Mouse (Mus musculus) layer of hippocampus, adult 11-12 months (tissue): ENCODE measurements around the gene Stn1.
"Not testable (repeated sequence)": the region's sequence is repeated elsewhere in the genome, so short reads cannot be mapped to it uniquely, and the experiment has no call there.

Experiments
- DNase-seq: peaks from one replicate; pipeline ENCODE4 v3.0.0; 2022; ENCODE audit warnings: low spot score

Stn1 gene

DNA sequence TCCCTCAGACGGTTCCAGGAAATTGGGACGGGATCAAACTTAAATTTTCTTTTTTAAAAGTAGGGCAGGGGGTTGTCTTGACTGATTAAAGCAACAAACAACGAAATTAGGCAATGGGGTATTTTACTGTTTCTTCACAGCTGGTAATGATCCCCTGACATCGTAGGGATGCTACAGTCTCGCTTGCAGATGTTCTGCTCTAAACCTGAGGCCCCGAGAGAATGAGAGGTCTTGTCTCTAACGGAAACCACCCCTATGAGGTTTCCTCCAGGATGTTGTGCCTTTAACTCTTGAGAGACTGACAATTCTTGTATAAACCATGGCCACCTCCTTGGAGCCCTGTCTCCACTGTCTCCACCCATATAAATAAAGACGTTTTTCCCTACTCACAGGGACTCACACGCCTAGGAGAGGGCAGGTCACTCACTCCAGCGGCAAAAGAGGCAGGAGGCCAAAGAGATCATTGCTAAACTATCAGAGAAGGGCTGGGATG is at the start of gene Stn1:
Gene Stn1, minus strand, starts transcription at position 208 of the 493 bp plus-strand sequence.
- DNase-seq, result no peak

DNA sequence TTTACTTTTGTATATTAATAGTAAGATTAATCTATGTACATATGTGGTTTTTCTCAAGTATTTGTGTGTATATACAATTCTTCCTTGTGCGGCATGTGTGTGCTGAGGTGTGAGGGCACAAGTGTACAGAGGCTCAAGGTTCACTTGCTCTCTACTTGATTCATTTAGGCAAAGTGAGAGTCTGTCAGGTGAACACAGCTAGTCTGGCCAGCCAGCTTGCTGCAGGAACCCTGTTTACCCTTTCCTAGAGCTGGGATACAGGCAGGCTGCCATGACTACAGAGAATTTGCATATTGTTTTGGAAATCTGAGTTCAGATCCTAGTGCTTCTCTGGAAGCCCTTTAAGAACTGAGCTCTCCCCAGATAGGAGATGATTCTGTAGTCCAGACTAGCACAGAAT is 49.7 kb upstream of the Stn1 start:
- no peak for DNase-seq

DNA sequence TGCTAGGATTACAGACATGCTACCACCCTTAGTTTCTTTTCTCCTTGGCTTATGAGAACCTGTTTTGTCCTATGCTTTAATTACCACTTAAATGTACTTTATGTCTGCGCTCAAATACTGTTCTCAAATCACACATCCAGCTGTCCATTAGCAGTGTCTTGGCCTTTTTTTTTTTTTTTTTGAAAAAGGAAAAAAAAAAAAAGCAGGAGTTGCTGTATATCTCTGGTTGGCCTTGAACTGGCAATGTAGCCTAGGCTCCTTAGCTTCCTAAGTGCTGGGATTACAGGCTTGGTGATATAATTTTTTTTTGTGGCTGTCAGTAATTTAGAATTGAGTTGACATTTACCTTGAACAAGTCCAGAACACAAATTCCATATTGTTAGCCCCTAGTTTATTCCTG is 48.5 kb upstream of the Stn1 start:
- no peak for DNase-seq

DNA sequence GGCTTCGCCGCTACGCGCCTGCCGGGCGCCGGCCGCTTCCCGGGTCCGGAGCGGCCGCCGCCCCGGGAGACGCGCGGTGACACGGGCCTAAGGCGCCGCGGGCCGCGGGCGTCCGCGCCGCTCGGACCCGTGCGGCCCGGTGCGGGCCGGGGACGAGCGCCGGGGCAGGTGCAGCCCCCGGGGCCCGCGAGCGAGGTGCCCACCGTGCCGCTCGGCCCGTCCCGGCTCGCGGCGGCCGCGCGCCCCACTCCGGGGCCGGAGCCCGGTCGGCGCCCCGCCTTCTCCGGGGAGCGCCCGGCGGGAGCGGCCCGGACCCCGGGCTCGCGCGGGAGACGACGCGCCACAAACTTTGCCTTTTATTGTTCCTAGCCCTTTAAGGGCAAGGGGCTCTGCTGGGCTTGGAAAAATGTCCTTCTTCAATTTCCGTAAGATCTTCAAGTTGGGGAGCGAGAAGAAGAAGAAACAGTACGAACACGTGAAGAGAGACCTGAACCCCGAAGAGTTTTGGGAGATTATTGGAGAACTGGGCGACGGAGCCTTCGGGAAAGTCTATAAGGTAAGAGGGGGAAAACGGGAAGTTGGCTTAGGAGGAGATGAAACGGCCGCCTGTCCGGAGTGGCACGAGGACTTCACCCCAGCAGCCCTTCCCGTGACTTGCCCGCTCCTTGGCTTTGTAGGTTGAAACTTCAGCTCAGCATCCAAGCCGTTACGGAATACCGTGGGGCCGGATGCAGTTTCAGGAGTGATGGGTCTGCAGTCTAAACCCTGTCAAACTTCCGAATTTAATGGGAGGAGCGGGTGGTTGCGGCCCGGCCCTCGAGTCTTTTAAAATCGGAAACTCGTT is 42.7 kb upstream of the Stn1 start:
- peak; percentile 21 for DNase-seq

DNA sequence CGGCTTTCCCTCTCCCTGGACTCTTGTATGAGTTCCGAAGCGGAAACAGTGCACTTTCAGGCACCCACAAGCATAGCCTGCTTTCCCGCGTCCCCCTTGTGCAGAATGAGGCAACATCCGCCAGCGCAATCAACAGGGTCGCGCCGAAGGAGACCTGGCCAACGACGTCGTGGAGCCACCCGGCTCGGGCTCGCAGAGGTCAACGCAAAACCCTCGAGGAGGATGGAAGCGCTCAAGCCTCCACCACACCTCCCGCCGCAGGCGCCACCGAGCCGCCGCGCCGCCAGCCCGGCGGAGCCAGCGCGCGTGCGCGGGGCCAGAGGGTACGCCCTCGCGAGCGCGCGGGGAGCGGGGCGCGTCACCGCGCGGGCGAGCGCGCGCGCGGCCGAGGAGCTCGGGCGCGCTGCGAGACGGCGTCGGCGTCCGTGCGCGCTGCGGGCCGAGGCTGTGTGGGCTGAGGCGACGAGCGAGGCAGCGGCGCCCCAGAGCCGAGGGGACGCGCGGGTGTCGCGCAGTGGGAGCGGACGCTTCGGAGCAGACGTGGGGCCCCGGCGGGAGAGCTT is 42.0 kb upstream of the Stn1 start, which contains the start of gene Slk:
Gene Slk, plus strand, starts transcription at position 454 of the 563 bp plus-strand sequence.
- peak; percentile 78 for DNase-seq

DNA sequence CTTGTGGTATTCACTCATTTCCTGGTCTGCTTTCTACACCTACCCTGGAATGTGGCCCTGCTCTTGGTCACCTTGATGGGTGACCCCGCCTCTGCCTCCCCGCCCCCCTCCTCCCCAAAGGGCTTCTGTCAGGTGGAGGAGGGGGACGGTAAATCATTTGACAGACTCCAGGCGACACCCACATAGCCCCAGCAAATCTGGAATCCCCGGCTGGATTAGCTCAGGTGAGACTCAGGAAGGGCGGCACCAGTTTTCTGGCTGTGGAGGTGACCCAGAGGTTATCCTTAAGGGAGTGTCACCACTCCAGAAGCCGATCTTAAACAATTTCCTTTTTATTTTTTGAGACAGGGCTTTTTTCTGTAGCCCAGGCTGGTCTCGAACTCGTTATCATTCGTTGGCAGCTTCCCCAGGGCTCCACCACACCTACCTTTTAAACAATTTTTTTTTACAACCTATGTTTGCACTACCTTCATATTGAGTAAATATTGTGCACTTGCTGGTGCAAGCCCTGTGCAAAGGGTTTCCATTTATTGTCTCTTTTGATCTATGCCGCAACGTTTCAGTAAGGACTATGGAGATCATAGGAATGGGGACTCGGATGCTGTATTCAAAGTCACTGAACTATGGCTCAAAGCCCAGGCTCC is 41.4 kb upstream of the Stn1 start:
- no peak for DNase-seq

DNA sequence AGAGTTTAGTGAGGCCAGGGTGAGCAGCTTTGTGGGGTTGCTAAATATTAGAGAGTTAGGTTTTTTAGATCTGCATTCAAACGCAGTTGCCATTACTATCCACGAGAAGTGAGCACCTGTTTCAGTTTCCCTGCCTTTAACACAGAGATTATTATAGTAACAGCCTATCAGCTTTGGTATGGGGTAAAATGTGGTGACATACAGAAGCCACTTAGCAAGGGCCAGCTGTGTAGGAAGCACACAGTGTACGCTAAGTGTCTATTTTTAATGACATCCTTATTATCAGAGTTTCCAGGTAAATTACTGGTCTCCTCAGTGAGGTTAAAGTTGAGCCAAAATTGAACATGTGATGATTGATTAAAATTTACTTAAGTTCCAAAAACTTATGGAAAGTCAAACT is 36.4 kb upstream of the Stn1 start:
- no peak for DNase-seq

DNA sequence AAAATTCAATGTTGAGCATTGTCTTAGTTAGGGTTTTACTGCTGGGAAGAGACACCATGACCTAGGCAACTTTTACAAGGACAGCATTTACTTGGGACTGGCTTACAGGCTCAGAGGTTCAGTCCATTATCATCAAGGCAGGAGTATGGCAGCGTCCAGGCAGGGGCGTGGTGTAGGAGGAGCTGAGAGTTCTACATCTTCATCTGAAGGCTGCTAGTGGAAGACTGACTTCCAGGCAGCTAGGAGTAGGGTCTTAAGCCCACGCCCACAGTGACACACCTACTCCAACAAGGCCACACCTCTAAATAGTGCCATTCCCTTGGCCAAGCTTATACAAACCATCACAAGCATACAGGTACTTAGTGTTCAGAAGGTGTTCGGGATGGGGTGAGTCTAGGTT is 34.7 kb upstream of the Stn1 start:
- DNase-seq, result not testable (repeated sequence)

DNA sequence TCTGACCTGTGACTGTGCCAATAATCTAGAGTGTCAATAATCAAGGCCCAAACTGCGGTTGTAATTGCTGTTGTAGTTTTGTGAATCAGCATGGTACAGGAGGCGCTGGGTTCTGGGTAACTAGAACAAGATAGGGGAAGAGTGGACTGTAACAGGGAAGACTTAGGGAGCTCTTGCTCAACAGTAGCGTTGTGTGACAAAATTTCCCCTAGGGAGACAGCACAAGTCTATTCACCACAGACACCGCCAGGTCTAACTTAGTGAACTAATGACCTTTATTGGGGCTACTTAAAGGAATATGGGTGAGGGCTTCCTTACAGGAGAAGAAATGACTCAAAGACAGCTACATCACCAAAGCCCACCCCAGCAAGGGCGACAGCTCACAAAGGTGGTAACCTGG is 32.7 kb upstream of the Stn1 start:
- DNase-seq, result no peak

DNA sequence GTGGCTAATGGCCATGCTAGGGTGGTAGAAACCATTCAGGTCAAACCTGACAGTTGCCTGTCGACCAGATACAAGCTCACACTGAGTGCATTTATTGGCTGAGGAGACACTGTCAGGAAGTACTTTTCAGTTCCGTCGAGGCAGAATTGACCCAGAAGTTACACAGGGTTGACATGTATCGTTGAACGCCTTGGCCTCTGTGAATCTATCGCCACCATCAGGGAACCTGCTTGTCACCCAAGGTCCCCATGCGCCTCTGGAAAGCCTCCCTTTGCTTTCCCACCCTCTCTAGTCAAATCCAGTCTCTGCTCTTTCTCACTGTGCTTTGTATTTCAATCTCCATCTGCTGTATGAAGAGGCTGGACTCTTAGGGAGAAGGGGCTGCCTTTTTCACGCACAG is 28.7 kb upstream of the Stn1 start:
- no peak for DNase-seq

DNA sequence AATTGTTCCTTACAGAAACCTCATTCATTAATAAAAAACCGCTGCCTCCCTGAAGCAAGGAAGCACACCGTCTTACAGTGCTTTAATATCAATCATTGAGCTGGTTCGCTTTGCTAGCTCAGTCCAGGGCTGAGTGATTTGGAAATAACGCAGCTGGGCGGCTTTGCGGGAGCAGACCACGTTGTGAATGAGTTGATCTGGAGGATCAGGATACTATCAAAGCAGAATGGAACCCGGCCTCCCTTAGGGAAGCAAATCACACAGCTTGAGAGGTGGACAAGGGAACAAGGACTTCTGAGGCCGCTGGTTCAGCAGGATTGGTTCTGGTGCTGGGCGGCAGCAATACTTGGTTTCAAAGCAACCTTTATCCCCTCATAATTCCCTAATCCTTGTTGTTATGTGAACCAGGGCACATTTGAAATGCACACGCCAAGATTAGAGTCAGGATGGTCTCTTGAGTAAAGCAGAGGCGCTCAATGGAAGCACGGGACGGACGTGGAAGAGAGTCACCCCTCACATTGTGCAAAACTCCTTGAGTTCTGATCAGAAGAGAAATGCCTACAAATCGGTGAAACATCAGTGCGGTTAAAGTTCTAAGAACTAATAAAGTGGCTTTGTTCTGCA is 27.8 kb upstream of the Stn1 start:
- no peak for DNase-seq

DNA sequence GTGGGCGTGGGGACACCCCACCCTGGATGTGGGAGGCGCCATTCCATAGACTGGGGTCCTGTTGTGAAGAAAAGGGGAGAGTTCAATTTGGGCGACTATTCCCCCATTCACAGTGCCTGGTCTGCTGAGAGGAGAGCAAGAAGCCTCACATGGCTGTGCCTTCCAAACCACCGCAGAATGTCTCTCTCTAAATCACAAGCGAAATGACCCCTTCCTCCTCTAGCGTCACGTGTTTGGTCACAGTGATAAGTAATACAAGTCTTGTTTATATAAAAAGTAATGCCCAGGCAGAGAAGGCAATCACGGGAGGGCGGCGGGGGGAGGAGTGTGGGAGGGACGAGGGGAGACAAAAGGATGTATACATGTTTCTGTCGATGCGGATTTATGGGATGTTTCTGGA is 26.4 kb upstream of the Stn1 start:
- no peak for DNase-seq

DNA sequence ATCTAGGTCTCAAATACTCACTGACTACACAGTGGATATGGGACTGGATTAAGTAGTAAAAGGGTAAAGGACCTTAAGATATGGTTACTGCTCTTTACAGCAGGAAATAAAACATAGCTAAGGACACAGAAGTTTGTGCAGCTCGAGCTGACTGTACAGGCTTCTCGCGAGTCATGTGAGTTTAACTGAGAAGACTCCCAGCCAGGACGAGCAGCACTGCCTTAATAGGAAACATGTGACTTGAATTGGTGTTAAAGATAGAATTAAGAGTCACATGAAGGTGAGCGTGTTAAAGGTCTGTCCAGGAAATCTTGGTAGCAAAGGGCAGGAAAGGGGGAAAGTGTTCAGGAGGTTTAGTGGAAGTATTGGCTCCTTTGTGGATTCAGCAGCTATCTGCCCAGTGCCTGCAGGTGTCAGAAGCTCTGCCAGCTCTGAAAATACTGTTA is 24.7 kb upstream of the Stn1 start:
- DNase-seq, result no peak

DNA sequence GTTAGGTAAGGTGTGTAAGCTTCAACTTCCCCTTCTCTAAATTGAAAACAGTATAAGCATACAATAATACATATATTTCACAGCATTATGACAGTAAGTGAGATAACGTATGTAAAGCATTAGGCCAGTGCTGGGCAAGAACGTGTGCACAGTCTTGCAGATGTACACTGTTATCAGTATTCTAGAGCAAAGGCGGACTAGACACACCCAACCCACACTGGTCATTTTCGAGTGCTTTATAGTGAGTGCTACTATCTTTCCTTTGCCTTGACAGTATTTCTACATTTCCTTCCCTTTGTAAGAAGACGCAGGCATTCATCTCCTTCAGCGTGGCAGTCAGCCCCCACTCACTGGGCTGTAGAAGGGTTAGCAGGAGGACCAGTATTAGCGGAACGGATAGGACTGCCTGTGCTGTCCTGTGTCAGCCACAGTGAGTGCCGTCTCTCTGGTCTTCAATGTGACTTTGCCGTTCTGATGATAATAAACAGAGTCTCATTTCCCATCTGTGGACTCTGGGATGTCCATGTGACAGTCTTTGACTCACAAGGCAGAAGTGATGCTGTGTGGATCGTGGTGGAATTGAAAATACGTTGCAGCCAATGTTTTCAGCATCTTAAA is 23.3 kb upstream of the Stn1 start:
- no peak for DNase-seq

DNA sequence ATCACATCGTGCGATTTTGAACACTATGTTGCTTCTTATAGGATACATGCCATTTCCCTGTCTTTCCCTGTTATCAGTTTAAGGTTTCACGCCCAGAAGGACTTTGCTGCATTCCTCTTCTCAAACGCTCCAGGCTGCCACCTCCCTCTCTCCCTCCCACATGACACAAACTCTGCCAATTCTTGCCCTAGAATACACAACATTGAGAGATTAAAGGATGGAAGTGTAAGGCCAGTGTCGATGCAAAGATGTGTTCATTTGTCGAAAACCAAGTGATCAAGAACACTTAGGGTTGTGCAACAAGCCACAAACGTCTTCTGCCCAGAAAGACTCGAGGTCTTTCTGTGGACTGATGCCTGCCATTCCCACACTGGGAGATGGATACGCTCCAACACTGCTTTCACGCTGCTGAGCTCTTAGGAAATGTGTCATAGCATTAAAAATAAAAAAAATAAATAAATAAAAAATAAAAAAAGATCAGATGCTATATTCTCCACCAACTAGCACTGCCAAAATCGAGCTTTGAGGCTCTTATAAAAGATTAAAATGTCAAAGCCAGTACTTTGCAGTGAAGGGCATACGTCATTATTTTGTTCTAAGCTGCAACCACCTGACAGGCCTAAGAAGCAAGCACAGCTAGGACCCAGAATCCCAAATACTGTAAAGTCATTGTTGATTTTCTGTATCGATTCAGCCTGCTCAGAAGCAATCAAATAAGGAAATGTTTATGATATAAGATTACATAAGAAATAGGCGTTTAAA is 22.6 kb upstream of the Stn1 start:
- peak; percentile 53 for DNase-seq

DNA sequence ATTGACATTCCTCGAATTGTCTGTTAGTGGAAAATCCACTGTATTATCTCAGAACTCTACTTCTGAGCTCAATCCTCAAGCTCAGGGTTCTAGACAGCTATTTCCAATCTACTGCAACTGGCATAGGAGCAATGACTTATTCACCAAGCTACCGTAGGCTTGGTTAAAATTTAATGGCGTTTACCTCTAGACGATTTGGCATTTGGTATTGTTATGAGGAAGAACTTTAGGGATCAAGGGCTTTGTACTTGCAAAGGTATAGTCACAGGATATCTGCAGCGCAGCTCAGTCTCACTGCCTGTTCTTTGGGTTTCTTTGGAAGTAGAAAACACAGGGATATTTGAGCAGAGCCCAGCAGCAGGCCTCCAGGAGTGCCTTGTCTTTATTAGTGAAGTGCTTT is 21.8 kb upstream of the Stn1 start:
- no peak for DNase-seq

DNA sequence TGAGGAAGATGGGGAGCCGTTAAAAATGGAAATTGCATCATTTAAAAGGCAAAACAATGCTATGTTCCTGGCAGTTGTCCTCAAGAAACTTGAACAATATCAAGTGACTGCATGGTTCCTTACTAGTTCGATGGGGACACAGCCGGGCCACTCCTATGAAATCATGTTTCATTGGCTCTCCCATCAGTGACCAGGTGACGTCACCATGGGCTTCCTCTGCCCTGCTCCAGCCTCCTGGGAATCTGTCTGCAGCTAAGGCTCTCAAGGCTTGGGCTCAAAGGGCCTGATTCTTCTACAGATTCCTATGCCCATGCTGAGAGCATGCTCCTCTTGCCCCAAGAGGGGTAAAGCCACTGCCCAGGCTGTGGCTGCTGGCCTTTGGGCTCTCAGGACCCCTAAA is 12.3 kb upstream of the Stn1 start:
- DNase-seq, result no peak

DNA sequence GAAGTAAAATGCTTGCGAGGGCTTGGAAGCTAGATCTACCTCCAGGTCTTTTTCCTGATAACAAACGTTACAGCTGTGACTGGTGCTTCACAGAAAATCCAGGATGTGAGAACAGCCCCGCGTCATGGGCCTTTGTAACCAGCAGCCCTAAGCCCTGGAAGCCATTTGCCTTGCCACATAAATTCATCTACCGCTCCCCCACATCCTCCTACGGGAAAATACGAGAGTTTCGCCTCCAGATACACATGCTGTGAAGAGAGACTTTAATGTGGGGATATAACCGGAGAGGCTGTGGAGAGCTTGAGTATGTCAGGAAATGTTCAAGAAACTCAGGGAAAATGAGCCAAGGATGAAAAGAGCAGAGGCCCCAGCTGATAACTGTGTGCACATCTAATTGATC is 11.9 kb upstream of the Stn1 start:
- DNase-seq, result peak; percentile 16

DNA sequence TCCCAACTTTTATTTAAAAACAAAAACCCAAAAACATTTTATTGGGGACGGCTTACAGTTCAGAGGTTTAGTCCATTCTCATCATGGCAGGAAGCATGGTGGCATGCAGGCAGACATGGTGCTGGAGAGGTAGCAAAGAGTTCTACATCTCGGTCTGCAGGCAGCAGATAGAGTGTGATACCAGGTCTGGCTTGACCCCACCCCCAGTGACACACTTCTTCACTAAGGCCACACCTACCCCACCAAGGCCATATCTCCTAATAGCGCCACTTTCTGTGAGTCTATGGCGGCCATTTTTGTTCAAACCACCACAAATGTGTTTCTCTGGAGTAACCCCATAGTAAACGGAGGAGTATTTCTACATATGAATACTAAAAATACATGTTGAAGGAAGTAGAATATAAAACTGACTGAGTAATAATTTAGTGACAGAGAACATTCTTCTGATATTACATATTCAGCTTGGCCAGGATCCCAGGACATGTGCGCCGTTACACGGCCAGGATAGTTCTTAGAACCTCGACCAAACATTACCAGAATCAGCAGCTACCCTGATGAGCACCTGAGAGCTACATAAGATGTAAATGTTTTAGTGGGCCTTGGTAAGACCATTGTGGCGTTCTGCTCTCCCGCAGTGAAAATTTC is 11.2 kb upstream of the Stn1 start:
- no peak for DNase-seq

DNA sequence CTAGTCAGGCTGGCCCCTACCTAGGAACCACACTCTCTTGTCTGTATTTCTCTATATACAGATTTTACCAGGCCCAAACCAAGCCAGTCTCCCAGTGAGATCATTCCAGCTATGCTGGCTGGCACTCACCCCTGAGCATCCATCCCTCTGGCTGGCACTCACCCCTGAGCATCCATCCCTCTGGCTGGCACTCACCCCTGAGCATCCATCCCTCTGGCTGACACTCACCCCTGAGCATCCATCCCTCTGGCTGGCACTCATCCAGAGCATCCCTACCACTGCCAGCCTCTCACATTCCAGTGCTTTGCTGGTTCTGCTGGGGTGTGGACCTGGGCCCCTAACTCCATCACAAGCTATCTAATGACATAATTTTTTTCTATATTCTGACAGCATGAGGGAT is 8.2 kb upstream of the Stn1 start:
- DNase-seq, result no peak

DNA sequence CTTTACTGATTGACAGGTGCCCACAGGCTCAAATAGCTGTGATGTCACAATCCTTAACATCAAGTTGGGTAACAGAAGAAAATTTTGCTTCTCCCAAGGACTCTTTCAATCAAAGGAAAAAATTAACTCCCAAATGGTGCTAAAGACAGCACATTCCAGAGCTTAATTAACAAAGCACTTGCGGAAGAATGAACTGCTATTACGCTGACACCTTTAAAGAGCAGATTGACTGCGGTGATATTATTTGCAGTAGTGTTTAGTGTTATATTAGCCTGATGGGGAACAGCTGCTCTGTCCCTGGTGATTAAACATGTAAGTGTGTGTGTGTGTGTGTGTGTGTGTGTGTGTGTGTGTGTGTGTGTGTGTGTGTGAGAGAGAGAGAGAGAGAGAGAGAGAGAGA is 7.7 kb upstream of the Stn1 start:
- no peak for DNase-seq
